Mouse (Mus musculus): Measurements from ENCODE around the gene Gm8334.
"Not testable (repeated sequence)": the region's sequence is repeated elsewhere in the genome, so short reads cannot be mapped to it uniquely, and the experiment has no call there.

Gm8334 gene

GRCm38 (mm10) chrX:148615053-148615452 is at the start of gene Gm8334:
Gm8334 (minus strand) TSS chrX:148615153.
- not testable (repeated sequence) for DNase-seq

DNA sequence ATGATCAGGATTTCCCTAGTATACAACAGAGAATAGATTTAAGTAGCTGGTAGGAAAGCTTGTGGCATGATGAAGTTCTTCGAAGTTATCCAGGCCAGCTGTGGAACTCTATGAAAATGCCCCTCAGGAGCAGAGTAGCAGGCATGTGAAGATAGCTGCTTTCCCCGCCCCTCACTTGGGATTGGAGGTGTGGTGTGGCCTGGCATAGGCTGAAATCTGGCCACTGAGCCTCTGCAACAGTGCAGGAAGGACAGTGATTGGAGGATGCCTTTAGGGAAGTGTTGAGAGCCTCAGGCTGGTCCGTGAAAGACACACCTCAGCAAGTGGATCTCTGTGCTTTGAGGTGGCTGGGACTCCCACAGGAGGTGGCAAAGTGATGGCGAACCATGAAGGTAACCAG is 48.3 kb upstream of the Gm8334 start, which contains the start of gene Gm15127:
Gene Gm15127 (plus strand): TSS at position 301 of the 400 bp plus-strand sequence.
- DNase-seq = not testable (repeated sequence)
